Mouse (Mus musculus) kidney, adult 9 months (tissue): ENCODE data around the gene Rpl18.

Experiments used
- DNase-seq: peaks from one replicate; pipeline ENCODE4 v3.0.0; 2022

Gene Rpl18

GRCm38 (mm10) chr7:45715090-45715708, at the start of gene Rpl18:
Gene Rpl18, plus strand, starts transcription at chr7:45715457.
- peak; percentile 99 for DNase-seq

- DNase-seq: no peak
Observed at GRCm38 (mm10) chr7:45666161-45666560, 49.1 kb upstream of the Rpl18 start, which contains the start of gene Fut2. Gene Fut2, minus strand, starts transcription at chr7:45666394.

- DNase-seq: no peak
Observed at GRCm38 (mm10) chr7:45667761-45668160, 47.5 kb upstream of the Rpl18 start.

GRCm38 (mm10) chr7:45668921-45669320, 46.3 kb upstream of the Rpl18 start:
- DNase-seq: no peak

GRCm38 (mm10) chr7:45677627-45678295, 37.5 kb upstream of the Rpl18 start:
- DNase-seq: no peak

GRCm38 (mm10) chr7:45678513-45678912, 36.7 kb upstream of the Rpl18 start:
- no peak for DNase-seq

- peak; percentile 45 for DNase-seq
Observed at GRCm38 (mm10) chr7:45679966-45680621, 35.2 kb upstream of the Rpl18 start.

GRCm38 (mm10) chr7:45681046-45681736, 34.1 kb upstream of the Rpl18 start:
- DNase-seq: no peak

GRCm38 (mm10) chr7:45682144-45683126, 32.8 kb upstream of the Rpl18 start:
- peak; percentile 88 for DNase-seq

GRCm38 (mm10) chr7:45683396-45684050, 31.7 kb upstream of the Rpl18 start, which contains the start of gene Ntn5:
Gene Ntn5, plus strand, starts transcription at chr7:45684022.
- DNase-seq: no peak

GRCm38 (mm10) chr7:45685811-45686210, 29.4 kb upstream of the Rpl18 start:
- DNase-seq: no peak

GRCm38 (mm10) chr7:45686841-45687240, 28.4 kb upstream of the Rpl18 start:
- DNase-seq: peak; percentile 26

- DNase-seq: no peak
Observed at GRCm38 (mm10) chr7:45689099-45689498, 26.2 kb upstream of the Rpl18 start.

- DNase-seq: peak; percentile 38
Observed at GRCm38 (mm10) chr7:45689800-45690199, 25.5 kb upstream of the Rpl18 start.

GRCm38 (mm10) chr7:45692364-45692763, 22.9 kb upstream of the Rpl18 start:
- no peak for DNase-seq

GRCm38 (mm10) chr7:45693921-45694591, 21.2 kb upstream of the Rpl18 start, which contains the start of gene Sec1:
Gene Sec1, minus strand, starts transcription at chr7:45694402.
- no peak for DNase-seq

- DNase-seq: no peak
Observed at GRCm38 (mm10) chr7:45695098-45695497, 20.2 kb upstream of the Rpl18 start.

- no peak for DNase-seq
Observed at GRCm38 (mm10) chr7:45697894-45698293, 17.4 kb upstream of the Rpl18 start.

GRCm38 (mm10) chr7:45699523-45700141, 15.6 kb upstream of the Rpl18 start, which contains the start of gene Car11:
Gene Car11, plus strand, starts transcription at chr7:45699843.
- DNase-seq: no peak

- DNase-seq: peak; percentile 91
Observed at GRCm38 (mm10) chr7:45700301-45701015, 14.8 kb upstream of the Rpl18 start.
